Mouse (Mus musculus) heart, embryonic 14.5 days (tissue): ENCODE results near the gene Smarca2. TPM values are rescaled to one million over a fixed set of nuclear protein-coding genes. Genes with fewer than 3 reads are reported as not detected.

Experiments used
- ATAC-seq: fragments of 200-750 bp; cut with Nextera tagmentation; 2 replicates; pipeline ENCODE4 v1.8.0; 2017; ENCODE audit warnings: low read depth, moderate TSS enrichment; ENCODE audit not compliant: insufficient number of reproducible peaks, insufficient read depth, low FRiP score
- H3K27ac ChIP-seq, 2 experiments: fragments of 200-500 bp in 1 of 2; fragments of 300-500 bp in 1 of 2; sonication (generic) in 1 of 2; replicated peaks in 1 of 2; 2 replicates each; pipeline ENCODE4 v1.5.1; 2012 to 2014; ENCODE audit warnings: low read depth in 2 of 2, low read length in 2 of 2, control low read depth in 1 of 2, mild to moderate bottlenecking in 1 of 2, mixed read lengths in 1 of 2; ENCODE audit not compliant: control insufficient read depth in 1 of 2, insufficient read depth in 1 of 2
- H3K27me3 ChIP-seq: fragments of 300-500 bp; sonication (generic); 2 replicates; pipeline ENCODE4 v1.6.1; 2014; ENCODE audit warnings: mild to moderate bottlenecking, low read length, control low read depth; ENCODE audit not compliant: control insufficient read depth, insufficient read depth
- H3K36me3 ChIP-seq: fragments of 300-500 bp; sonication (generic); 2 replicates; pipeline ENCODE4 v1.6.1; 2014; ENCODE audit warnings: mild to moderate bottlenecking, control low read depth, low read length, mixed read lengths; ENCODE audit not compliant: control insufficient read depth, insufficient read depth
- H3K4me1 ChIP-seq, 2 experiments: fragments of 200-500 bp in 1 of 2; fragments of 300-500 bp in 1 of 2; sonication (generic) in 1 of 2; 2 replicates each; pipeline ENCODE4 v1.6.1; 2012 to 2014; ENCODE audit warnings: low read length in 2 of 2, control low read depth in 1 of 2, mixed read lengths in 1 of 2; ENCODE audit not compliant: control insufficient read depth in 2 of 2, insufficient read depth in 2 of 2
- H3K4me2 ChIP-seq: fragments of 300-500 bp; sonication (generic); 2 replicates; pipeline ENCODE4 v1.6.1; 2014; ENCODE audit warnings: mild to moderate bottlenecking, low read length
- H3K4me3 ChIP-seq, 2 experiments: fragments of 200-500 bp in 1 of 2; fragments of 300-500 bp in 1 of 2; sonication (generic) in 1 of 2; 2 replicates each; pipeline ENCODE4 v1.5.1; 2012 to 2014; ENCODE audit warnings: low read length in 2 of 2, mild to moderate bottlenecking in 2 of 2, control low read depth in 1 of 2, low read depth in 1 of 2, moderate library complexity in 1 of 2; ENCODE audit not compliant: control insufficient read depth in 1 of 2, insufficient read depth in 1 of 2
- H3K9ac ChIP-seq: fragments of 300-500 bp; sonication (generic); 2 replicates; pipeline ENCODE4 v1.6.1; 2014; ENCODE audit warnings: mild to moderate bottlenecking, low read length
- H3K9me3 ChIP-seq: fragments of 300-500 bp; sonication (generic); 2 replicates; pipeline ENCODE4 v1.6.1; 2016; ENCODE audit warnings: low read length, control low read depth; ENCODE audit not compliant: control insufficient read depth
- WGBS: fragments of 180-500 bp; shearing (Covaris S2); extraction: QIAGEN DNeasy Blood & Tissue Kit; methylation state at CpG from one replicate; pipeline ENCODE4 v1.1.7; 2014; 5-methylcytosine and 5-hydroxymethylcytosine counted together
- polyA plus RNA-seq: library from polyadenylated mRNA; unstranded; fragments of >200 nt; fragmentation: Nextera tagmentation; extraction: Ambion mirVana; gene quantifications from 2 replicates; pipeline ENCODE4 v1.2.1, GENCODE M21; 2014

The Smarca2 gene
- polyA plus RNA-seq, 1 experiment from 2014 or later = 32.3 TPM

GRCm38 (mm10) chr19:26607156-26607536 is 2.3 kb downstream of the Smarca2 start:
- Histone ChIP-seq H3K27ac (peak overlapping the region; percentile 46 to 98), H3K9me3 (no peaks in the 10 kb centered on the region), H3K9ac (peak overlapping the region; percentile 75), H3K4me1 (peaks cover 0 to 12% of the 10 kb centered on the region in 2 experiments; a peak in 2 of 4 replicates), H3K27me3 (no peaks in the 10 kb centered on the region), H3K4me2 (peak overlapping the region; percentile 99), H3K36me3 (no peaks in the 10 kb centered on the region), H3K4me3 (peak overlapping the region; percentile 63 to 66)
- ATAC-seq = peak; percentile 26
- 0% methylated on average over 24 of the region's 56 CpGs for WGBS

- Histone ChIP-seq H3K27ac (peak overlapping the region; percentile 46 to 98; a peak in 3 of 4 replicates), H3K4me1 (peaks cover 0 to 16% of the 10 kb centered on the region in 2 experiments; a peak in 2 of 4 replicates), H3K27me3 (no peaks in the 10 kb centered on the region), H3K9ac (peak overlapping the region; percentile 75), H3K9me3 (no peaks in the 10 kb centered on the region), H3K36me3 (no peaks in the 10 kb centered on the region), H3K4me3 (peak overlapping the region; percentile 63 to 66), H3K4me2 (peak overlapping the region; percentile 99)
- 2% methylated on average over 39 of the region's 39 CpGs for WGBS
- ATAC-seq = no peak
Observed at GRCm38 (mm10) chr19:26607551-26608433, 2.9 kb downstream of the Smarca2 start.

GRCm38 (mm10) chr19:26608434-26608812 is 3.6 kb downstream of the Smarca2 start:
- peak overlapping the region; percentile 99 for H3K4me2 ChIP-seq
- peak overlapping the region in 1 of 2 experiments; percentile 63; a peak in 1 of 4 replicates for H3K4me3 ChIP-seq
- no peaks in the 10 kb centered on the region for H3K9me3 ChIP-seq
- ATAC-seq = no peak
- no peaks in the 10 kb centered on the region for H3K36me3 ChIP-seq
- H3K27ac ChIP-seq = no peak overlapping the region
- H3K9ac ChIP-seq = peak overlapping the region; percentile 75
- WGBS = 31% methylated on average over 7 of the region's 7 CpGs
- no peaks in the 10 kb centered on the region for H3K27me3 ChIP-seq
- peaks cover 4 to 20% of the 10 kb centered on the region in 2 experiments for H3K4me1 ChIP-seq

- H3K4me1 ChIP-seq = peaks cover 7 to 27% of the 10 kb centered on the region in 2 experiments
- no peak overlapping the region for H3K9ac ChIP-seq
- ATAC-seq = no peak
- H3K36me3 ChIP-seq = no peaks in the 10 kb centered on the region
- H3K27ac ChIP-seq = no peak overlapping the region
- H3K9me3 ChIP-seq = no peaks in the 10 kb centered on the region
- no peak overlapping the region for H3K4me3 ChIP-seq
- H3K27me3 ChIP-seq = no peaks in the 10 kb centered on the region
- no peak overlapping the region for H3K4me2 ChIP-seq
- 54% methylated on average over 2 of the region's 2 CpGs for WGBS
Observed at GRCm38 (mm10) chr19:26609637-26610036, 4.8 kb downstream of the Smarca2 start.

- Histone ChIP-seq H3K27me3 (no peaks in the 10 kb centered on the region), H3K4me3 (no peak overlapping the region), H3K36me3 (no peaks in the 10 kb centered on the region), H3K9me3 (no peaks in the 10 kb centered on the region), H3K27ac (0 out of 4 replicates have a peak overlapping the region, but pooled peaks of 1 of the 2 experiments have one; percentile 24), H3K4me1 (peaks cover 7 to 25% of the 10 kb centered on the region in 2 experiments), H3K4me2 (no peak overlapping the region), H3K9ac (no peak overlapping the region)
- 22% methylated on average over 4 of the region's 4 CpGs for WGBS
- ATAC-seq = no peak
Observed at GRCm38 (mm10) chr19:26612995-26613394, 8.1 kb downstream of the Smarca2 start.

GRCm38 (mm10) chr19:26613665-26614064 is 8.8 kb downstream of the Smarca2 start:
- Histone ChIP-seq H3K36me3 (no peaks in the 10 kb centered on the region), H3K27ac (peak overlapping the region in 1 of 2 experiments; percentile 53; a peak in 1 of 4 replicates), H3K9me3 (no peaks in the 10 kb centered on the region), H3K27me3 (no peaks in the 10 kb centered on the region), H3K4me3 (no peak overlapping the region), H3K4me2 (no peak overlapping the region), H3K4me1 (peaks cover 7 to 18% of the 10 kb centered on the region in 2 experiments), H3K9ac (no peak overlapping the region)
- no peak; the same call in 1 of the 2 replicates for ATAC-seq
- 28% methylated on average over 5 of the region's 5 CpGs for WGBS

GRCm38 (mm10) chr19:26616271-26616670 is 11.4 kb downstream of the Smarca2 start:
- Histone ChIP-seq H3K36me3 (peaks cover 11% of the 10 kb centered on the region), H3K9ac (no peak overlapping the region), H3K27ac (no peak overlapping the region), H3K27me3 (no peaks in the 10 kb centered on the region), H3K9me3 (no peaks in the 10 kb centered on the region), H3K4me2 (no peak overlapping the region), H3K4me3 (no peak overlapping the region), H3K4me1 (peaks cover 7 to 18% of the 10 kb centered on the region in 2 experiments)
- ATAC-seq = no peak
- WGBS = 67% methylated on average over 1 of the region's 1 CpGs
